Mouse (Mus musculus): ENCODE results near the gene Gprc5b. TPM values are rescaled to one million over a fixed set of nuclear protein-coding genes. Genes with fewer than 3 reads are reported as not detected.

Gene Gprc5b
- polyA plus RNA-seq (2014; fragmentation: Nextera tagmentation; extraction: Ambion mirVana): 6.4 and 8.0 TPM in 2 replicates

DNA sequence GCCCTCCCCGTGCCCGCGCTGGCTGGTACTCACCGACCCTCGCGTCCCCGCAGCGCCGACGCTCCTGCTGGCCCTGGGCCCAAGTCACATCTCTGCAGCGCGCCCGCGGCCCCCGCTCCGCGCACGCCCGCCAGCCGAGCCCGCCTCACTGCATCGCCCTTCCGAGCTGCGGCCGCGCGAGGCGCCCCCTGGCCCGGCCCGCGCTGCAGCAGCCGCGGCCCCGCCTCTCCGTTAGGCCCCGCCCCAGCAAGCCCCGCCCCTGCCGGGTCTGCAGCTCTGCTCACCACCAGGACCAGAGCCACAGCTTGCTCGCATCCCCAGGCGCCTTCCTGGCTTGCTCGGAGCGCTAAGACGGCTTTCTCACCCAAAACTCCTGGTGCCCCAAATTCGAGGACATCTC lies at the start of gene Gprc5b:
Gene Gprc5b (minus strand): TSS at position 205 of the 400 bp plus-strand sequence.
- peak within 1 kb of the TSS; percentile 43 for H3K4me3 ChIP-seq (ENCODE audit: low read length)
- peak within 1 kb of the TSS; percentile 93 for H3K4me2 ChIP-seq (replicated peaks; ENCODE audit: low read depth, low read length)
- H3K9me3 ChIP-seq (ENCODE audit: control insufficient read depth, low read length): no peaks in the 10 kb centered on the region
- 0% methylated on average over 34 of the region's 44 CpGs for WGBS
- peak within 1 kb of the TSS; percentile 53 for H3K9ac ChIP-seq (ENCODE audit: low read depth, low read length)
- H3K36me3 ChIP-seq (ENCODE audit: control insufficient read depth, insufficient read depth, low read length): no peaks in the 10 kb centered on the region
- no peaks in the 10 kb centered on the region for H3K27me3 ChIP-seq (ENCODE audit: control insufficient read depth, insufficient read depth, low read length)
- peak; percentile 95 for ATAC-seq (ENCODE audit: low FRiP score, low TSS enrichment)
- no peak within 1 kb of the TSS for H3K27ac ChIP-seq (ENCODE audit: low read depth, low read length)
- H3K4me1 ChIP-seq (ENCODE audit: control insufficient read depth, insufficient read depth, low read length): peaks cover 22% of the 10 kb centered on the region; the same call in 1 of the 2 replicates

DNA sequence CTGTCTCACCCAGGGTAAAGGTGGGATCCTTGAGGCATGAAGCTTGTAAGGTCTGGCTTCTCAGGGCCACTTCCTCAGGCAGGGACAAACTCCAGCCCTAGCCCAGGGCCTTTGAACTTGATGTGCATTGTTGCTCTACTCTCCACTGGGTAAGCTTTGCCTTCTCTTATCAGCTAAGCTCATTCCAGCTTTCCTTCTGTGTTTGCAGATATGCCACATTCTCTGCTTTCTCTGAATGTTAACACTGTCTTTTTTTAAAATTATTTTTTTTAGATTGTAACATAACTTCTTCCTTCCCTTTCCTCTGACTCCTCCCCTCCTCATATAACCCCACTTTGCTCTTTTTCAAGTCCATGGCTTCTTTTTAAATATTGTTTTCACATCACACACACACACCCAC lies 46.5 kb upstream of the Gprc5b start:
- ATAC-seq (ENCODE audit: low FRiP score, low TSS enrichment): no peak
- Histone ChIP-seq H3K9me3 (ENCODE audit: control insufficient read depth, low read length) (no peaks in the 10 kb centered on the region; the same call in 1 of the 2 replicates), H3K4me3 (ENCODE audit: low read length) (no peak overlapping the region), H3K4me2 (replicated peaks; ENCODE audit: low read depth, low read length) (no peak overlapping the region), H3K27me3 (ENCODE audit: control insufficient read depth, insufficient read depth, low read length) (no peaks in the 10 kb centered on the region), H3K9ac (ENCODE audit: low read depth, low read length) (no peak overlapping the region), H3K27ac (ENCODE audit: low read depth, low read length) (no peak overlapping the region), H3K4me1 (ENCODE audit: control insufficient read depth, insufficient read depth, low read length) (no peaks in the 10 kb centered on the region), H3K36me3 (ENCODE audit: control insufficient read depth, insufficient read depth, low read length) (no peaks in the 10 kb centered on the region)

DNA sequence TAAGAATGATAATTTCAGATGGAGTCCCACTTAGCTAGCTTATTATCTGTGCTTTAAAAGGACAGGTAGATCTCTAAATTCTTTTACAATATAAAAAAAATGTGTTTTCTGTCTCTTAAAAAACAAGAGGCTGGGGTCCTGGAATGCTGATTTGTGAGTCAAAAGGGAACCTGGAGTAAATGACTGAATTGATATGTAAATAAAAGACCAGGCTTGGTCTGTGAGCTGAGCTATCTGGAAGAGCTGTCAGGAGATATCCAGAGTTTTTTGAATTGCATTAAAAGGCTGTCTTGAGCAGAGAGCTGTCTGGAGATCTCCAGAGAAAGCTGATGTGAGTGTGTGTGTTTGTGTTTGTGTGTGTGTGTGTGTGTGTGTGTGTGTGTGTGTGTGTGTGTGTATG lies 42.6 kb upstream of the Gprc5b start:
- Histone ChIP-seq H3K27ac (ENCODE audit: low read depth, low read length) (no peak overlapping the region), H3K4me1 (ENCODE audit: control insufficient read depth, insufficient read depth, low read length) (no peaks in the 10 kb centered on the region), H3K36me3 (ENCODE audit: control insufficient read depth, insufficient read depth, low read length) (no peaks in the 10 kb centered on the region), H3K27me3 (ENCODE audit: control insufficient read depth, insufficient read depth, low read length) (no peaks in the 10 kb centered on the region), H3K4me2 (replicated peaks; ENCODE audit: low read depth, low read length) (no peak overlapping the region), H3K4me3 (ENCODE audit: low read length) (no peak overlapping the region), H3K9ac (ENCODE audit: low read depth, low read length) (no peak overlapping the region), H3K9me3 (ENCODE audit: control insufficient read depth, low read length) (no peaks in the 10 kb centered on the region)
- no peak for ATAC-seq (ENCODE audit: low FRiP score, low TSS enrichment)

DNA sequence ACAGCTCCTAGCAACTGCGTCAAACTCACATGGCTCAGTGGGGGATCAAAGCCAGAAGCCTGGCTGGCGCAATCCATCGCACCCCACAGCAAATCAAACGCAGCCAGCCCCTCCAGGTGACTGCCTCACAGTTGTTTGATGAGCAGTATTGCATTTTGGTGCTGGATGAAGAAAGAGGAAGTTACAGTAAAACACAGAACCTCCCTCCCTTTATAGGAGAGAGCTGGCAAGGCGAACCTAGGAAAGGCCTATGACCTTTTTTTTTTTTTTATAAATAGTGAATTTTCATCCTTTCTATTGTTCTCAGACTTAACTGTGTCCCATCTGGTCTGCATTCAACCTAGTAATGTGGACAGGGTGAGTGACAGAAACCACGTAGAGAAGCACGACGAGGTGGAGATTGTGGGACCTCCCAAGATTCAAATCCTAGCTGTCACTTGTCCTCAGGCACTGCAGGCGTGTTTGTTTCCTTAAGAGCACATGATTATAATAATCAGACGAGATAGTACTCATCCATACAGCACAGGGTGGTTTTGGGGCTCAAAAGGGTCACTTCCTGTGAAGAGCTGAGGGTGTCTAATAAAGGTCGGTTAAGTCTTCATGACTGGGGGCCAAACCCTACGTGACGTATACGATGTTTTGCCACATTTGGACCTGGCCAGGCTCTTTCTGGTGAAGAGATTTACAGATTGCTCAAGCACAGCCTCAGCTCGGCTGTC lies 39.4 kb upstream of the Gprc5b start:
- Histone ChIP-seq H3K4me3 (ENCODE audit: low read length) (no peak overlapping the region), H3K36me3 (ENCODE audit: control insufficient read depth, insufficient read depth, low read length) (no peaks in the 10 kb centered on the region), H3K4me1 (ENCODE audit: control insufficient read depth, insufficient read depth, low read length) (no peaks in the 10 kb centered on the region), H3K9me3 (ENCODE audit: control insufficient read depth, low read length) (no peaks in the 10 kb centered on the region), H3K27ac (ENCODE audit: low read depth, low read length) (no peak overlapping the region), H3K27me3 (ENCODE audit: control insufficient read depth, insufficient read depth, low read length) (no peaks in the 10 kb centered on the region), H3K9ac (ENCODE audit: low read depth, low read length) (no peak overlapping the region), H3K4me2 (replicated peaks; ENCODE audit: low read depth, low read length) (no peak overlapping the region)
- ATAC-seq (ENCODE audit: low FRiP score, low TSS enrichment): no peak
- 66% methylated on average over 15 of the region's 15 CpGs for WGBS

DNA sequence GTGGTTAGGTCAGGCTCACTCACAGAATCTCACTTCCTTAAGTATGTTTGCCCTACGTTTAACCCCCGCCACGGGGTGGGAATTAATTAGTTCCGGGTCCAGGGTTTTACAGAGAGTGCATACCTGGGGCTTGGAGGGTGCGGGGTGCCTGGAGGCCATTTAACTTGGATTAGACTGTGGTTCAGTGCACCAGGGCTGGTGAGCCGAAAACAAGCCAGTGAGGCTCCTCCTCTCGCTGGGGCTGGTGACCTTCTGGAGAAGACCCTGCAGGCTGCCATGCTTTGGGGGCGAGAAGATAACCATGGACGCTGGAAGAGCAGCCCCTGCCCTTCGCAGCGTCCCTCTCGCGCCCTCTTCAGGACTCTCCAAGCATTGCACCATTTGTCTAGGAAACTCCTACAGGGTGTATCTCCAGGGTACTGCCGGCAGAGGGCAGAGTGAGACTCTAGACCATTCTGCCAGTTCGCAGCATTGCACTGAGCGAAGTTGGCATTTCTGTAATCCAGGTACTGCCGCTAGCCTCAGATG lies 28.4 kb upstream of the Gprc5b start:
- 26% methylated on average over 17 of the region's 17 CpGs for WGBS
- H3K27me3 ChIP-seq (ENCODE audit: control insufficient read depth, insufficient read depth, low read length): no peaks in the 10 kb centered on the region
- H3K9me3 ChIP-seq (ENCODE audit: control insufficient read depth, low read length): no peaks in the 10 kb centered on the region
- H3K4me1 ChIP-seq (ENCODE audit: control insufficient read depth, insufficient read depth, low read length): no peaks in the 10 kb centered on the region
- H3K4me2 ChIP-seq (replicated peaks; ENCODE audit: low read depth, low read length): no peak overlapping the region; the same call in 1 of the 2 replicates
- peak; percentile 68 for ATAC-seq (ENCODE audit: low FRiP score, low TSS enrichment)
- H3K27ac ChIP-seq (ENCODE audit: low read depth, low read length): no peak overlapping the region
- H3K4me3 ChIP-seq (ENCODE audit: low read length): no peak overlapping the region
- no peak overlapping the region for H3K9ac ChIP-seq (ENCODE audit: low read depth, low read length)
- H3K36me3 ChIP-seq (ENCODE audit: control insufficient read depth, insufficient read depth, low read length): no peaks in the 10 kb centered on the region

DNA sequence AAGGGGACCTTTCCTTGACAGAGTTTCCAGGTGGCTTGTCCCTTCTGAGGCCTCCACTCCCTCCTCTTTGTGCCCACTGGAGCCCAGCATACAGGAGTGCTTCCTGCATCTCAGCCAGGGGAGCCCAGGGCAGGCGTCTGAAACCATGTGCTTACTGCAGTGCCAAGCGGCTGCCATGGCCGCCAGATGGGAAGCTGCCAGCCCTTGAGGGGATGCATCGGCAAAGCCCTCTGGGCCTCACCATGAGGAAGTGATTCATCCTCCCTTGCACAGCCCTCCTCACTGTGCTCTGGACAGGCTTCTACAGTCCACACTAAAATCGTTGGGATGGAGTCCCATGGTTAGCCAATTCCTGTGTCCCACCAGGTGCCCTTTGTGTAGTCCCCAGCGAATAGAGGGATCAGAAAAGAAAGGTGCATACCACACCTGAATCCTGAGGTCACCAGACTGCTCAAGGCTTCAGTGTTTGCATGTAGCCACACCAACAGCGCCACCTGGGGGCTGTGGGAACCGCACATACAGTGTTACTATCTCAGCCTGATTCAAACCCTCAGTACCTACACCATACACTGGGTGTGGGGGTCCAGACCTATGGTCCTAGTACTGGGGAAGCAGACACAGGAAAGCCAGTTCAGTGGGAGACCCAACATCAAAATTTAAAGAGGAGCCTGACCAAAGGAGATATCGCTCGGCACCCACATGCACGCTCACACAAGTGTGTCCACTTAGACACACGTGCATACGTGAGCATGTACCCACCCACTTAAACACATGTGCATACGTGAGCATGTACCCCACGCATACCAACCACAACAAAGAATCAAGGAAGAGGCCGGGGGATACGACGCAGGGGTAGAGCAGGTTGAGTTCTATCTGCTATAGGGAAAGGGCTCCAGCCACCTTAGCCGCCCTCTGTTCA lies 27.5 kb upstream of the Gprc5b start:
- Histone ChIP-seq H3K4me2 (replicated peaks; ENCODE audit: low read depth, low read length) (no peak overlapping the region), H3K4me1 (ENCODE audit: control insufficient read depth, insufficient read depth, low read length) (no peaks in the 10 kb centered on the region), H3K27ac (ENCODE audit: low read depth, low read length) (no peak overlapping the region), H3K27me3 (ENCODE audit: control insufficient read depth, insufficient read depth, low read length) (no peaks in the 10 kb centered on the region), H3K9me3 (ENCODE audit: control insufficient read depth, low read length) (no peaks in the 10 kb centered on the region), H3K9ac (ENCODE audit: low read depth, low read length) (no peak overlapping the region), H3K36me3 (ENCODE audit: control insufficient read depth, insufficient read depth, low read length) (no peaks in the 10 kb centered on the region), H3K4me3 (ENCODE audit: low read length) (no peak overlapping the region)
- ATAC-seq (ENCODE audit: low FRiP score, low TSS enrichment): peak; percentile 25
- WGBS: 81% methylated on average over 19 of the region's 19 CpGs

DNA sequence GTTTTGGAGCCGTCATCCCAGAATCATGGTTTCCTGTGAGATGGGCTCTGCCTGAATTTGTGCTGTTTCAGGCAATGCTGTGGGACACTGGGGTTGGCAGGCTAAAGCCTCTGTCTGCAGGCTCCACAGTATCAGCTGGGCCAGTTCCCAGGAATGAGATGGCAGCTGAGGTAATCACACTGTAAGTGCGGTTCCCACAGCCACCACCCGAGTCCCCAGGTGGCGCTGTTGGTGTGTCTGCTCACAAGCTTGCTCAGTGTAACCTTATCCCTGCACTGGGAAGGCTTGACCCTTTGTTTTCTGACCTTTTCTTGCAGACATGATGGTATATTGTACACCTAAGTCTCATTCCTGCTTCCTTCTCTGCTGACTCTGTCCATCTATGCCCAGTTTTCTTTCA lies 24.5 kb upstream of the Gprc5b start:
- peak; percentile 69 for ATAC-seq (ENCODE audit: low FRiP score, low TSS enrichment)
- no peak overlapping the region for H3K4me2 ChIP-seq (replicated peaks; ENCODE audit: low read depth, low read length)
- WGBS: 15% methylated on average over 4 of the region's 4 CpGs
- no peak overlapping the region for H3K4me3 ChIP-seq (ENCODE audit: low read length)
- H3K27me3 ChIP-seq (ENCODE audit: control insufficient read depth, insufficient read depth, low read length): no peaks in the 10 kb centered on the region
- no peak overlapping the region for H3K27ac ChIP-seq (ENCODE audit: low read depth, low read length)
- H3K9me3 ChIP-seq (ENCODE audit: control insufficient read depth, low read length): no peaks in the 10 kb centered on the region
- H3K36me3 ChIP-seq (ENCODE audit: control insufficient read depth, insufficient read depth, low read length): no peaks in the 10 kb centered on the region
- no peak overlapping the region for H3K9ac ChIP-seq (ENCODE audit: low read depth, low read length)
- no peaks in the 10 kb centered on the region for H3K4me1 ChIP-seq (ENCODE audit: control insufficient read depth, insufficient read depth, low read length)

DNA sequence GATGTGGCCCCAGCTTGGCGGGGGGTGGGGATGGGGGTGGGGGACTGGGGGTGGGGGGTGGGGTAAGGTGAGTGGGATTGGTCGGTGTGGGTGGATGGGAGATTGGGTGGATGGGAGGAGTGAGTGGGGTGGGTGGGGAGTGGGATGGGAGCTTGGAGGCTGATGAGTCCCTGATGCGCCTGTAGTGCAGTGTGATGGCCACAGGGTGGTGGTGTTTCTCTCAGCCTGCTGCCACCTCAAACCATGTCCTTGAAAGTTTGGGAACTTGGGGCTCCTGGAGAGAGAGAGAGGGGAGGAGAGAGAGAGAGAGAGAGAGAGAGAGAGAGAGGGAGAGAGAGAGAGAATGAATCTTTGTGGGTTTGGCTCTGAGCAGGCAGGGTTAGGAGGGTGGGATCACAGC lies 20.7 kb upstream of the Gprc5b start:
- Histone ChIP-seq H3K4me1 (ENCODE audit: control insufficient read depth, insufficient read depth, low read length) (no peaks in the 10 kb centered on the region), H3K27ac (ENCODE audit: low read depth, low read length) (no peak overlapping the region), H3K9me3 (ENCODE audit: control insufficient read depth, low read length) (no peaks in the 10 kb centered on the region), H3K27me3 (ENCODE audit: control insufficient read depth, insufficient read depth, low read length) (no peaks in the 10 kb centered on the region), H3K4me3 (ENCODE audit: low read length) (no peak overlapping the region), H3K36me3 (ENCODE audit: control insufficient read depth, insufficient read depth, low read length) (no peaks in the 10 kb centered on the region), H3K9ac (ENCODE audit: low read depth, low read length) (no peak overlapping the region), H3K4me2 (replicated peaks; ENCODE audit: low read depth, low read length) (no peak overlapping the region)
- 5% methylated on average over 3 of the region's 3 CpGs for WGBS
- no peak for ATAC-seq (ENCODE audit: low FRiP score, low TSS enrichment)
